Mouse (Mus musculus): ENCODE data around the gene Stxbp6. TPM values are rescaled to one million over a fixed set of nuclear protein-coding genes. Genes with fewer than 3 reads are reported as not detected.
"Not testable (repeated sequence)": the region's sequence is repeated elsewhere in the genome, so short reads cannot be mapped to it uniquely, and the experiment has no call there.

The Stxbp6 gene
- polyA plus RNA-seq (2014; fragmentation: Nextera tagmentation; extraction: Ambion mirVana) = 9.9 and 11.0 TPM in 2 replicates

- H3K4me2 ChIP-seq = peak within 1 kb of the TSS; percentile 87
- peaks cover 4% of the 10 kb centered on the region for H3K4me1 ChIP-seq (ENCODE audit: control insufficient read depth, insufficient read depth, low read length)
- peak within 1 kb of the TSS; percentile 72 for H3K27ac ChIP-seq (ENCODE audit: low read depth, low read length)
- no peaks in the 10 kb centered on the region for H3K9me3 ChIP-seq (replicated peaks; ENCODE audit: control insufficient read depth, low read length)
- H3K36me3 ChIP-seq (ENCODE audit: control insufficient read depth, insufficient read depth, low read length) = no peaks in the 10 kb centered on the region
- H3K9ac ChIP-seq (ENCODE audit: low read depth, low read length) = peak within 1 kb of the TSS; percentile 89
- peak within 1 kb of the TSS; percentile 69 for H3K4me3 ChIP-seq (ENCODE audit: low read depth, low read length)
- WGBS (ENCODE audit: insufficient replicate concordance) = 1% methylated on average over 20 of the region's 20 CpGs
- H3K27me3 ChIP-seq (ENCODE audit: control insufficient read depth, insufficient read depth, low read length) = no peaks in the 10 kb centered on the region
- peak; percentile 23; the same call in 1 of the 2 replicates for ATAC-seq (replicated peaks; ENCODE audit: insufficient number of reproducible peaks, low FRiP score, low TSS enrichment)
Measured at GRCm38 (mm10) chr12:45074611-45075342, at the start of gene Stxbp6. Gene Stxbp6, minus strand, starts transcription at chr12:45074709.

DNA sequence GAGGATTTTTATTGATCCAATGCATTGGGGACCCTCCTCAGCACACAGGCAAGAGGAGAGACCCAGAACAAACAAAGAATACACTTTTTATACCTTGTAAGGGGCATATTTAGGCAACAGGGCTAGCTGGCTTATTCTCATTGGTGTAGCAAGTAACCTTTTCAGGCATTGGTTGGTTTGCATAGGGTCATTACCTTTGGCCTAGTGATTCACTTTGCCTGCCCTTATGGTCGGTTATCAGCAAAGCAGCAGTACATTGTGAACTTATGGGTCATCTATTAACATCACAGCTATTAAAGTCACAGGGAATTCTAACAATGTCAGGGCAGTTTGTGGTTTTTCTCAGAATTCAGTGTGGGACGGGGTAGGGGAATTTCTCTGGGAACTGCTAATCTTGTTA is 28.4 kb upstream of the Stxbp6 start:
- WGBS (ENCODE audit: insufficient replicate concordance) = 74% methylated on average over 2 of the region's 2 CpGs
- H3K36me3 ChIP-seq (ENCODE audit: control insufficient read depth, insufficient read depth, low read length); ATAC-seq (replicated peaks; ENCODE audit: insufficient number of reproducible peaks, low FRiP score, low TSS enrichment); H3K4me2 ChIP-seq; H3K27me3 ChIP-seq (ENCODE audit: control insufficient read depth, insufficient read depth, low read length); H3K4me1 ChIP-seq (ENCODE audit: control insufficient read depth, insufficient read depth, low read length); H3K9me3 ChIP-seq (replicated peaks; ENCODE audit: control insufficient read depth, low read length); H3K4me3 ChIP-seq (ENCODE audit: low read depth, low read length); H3K9ac ChIP-seq (ENCODE audit: low read depth, low read length); H3K27ac ChIP-seq (ENCODE audit: low read depth, low read length): not testable (repeated sequence)

GRCm38 (mm10) chr12:45093732-45094131 is 19.2 kb upstream of the Stxbp6 start:
- Histone ChIP-seq H3K4me3 (ENCODE audit: low read depth, low read length) (no peak overlapping the region), H3K27me3 (ENCODE audit: control insufficient read depth, insufficient read depth, low read length) (no peaks in the 10 kb centered on the region), H3K4me2 (no peak overlapping the region), H3K27ac (ENCODE audit: low read depth, low read length) (no peak overlapping the region), H3K36me3 (ENCODE audit: control insufficient read depth, insufficient read depth, low read length) (no peaks in the 10 kb centered on the region), H3K4me1 (ENCODE audit: control insufficient read depth, insufficient read depth, low read length) (no peaks in the 10 kb centered on the region), H3K9me3 (replicated peaks; ENCODE audit: control insufficient read depth, low read length) (no peaks in the 10 kb centered on the region), H3K9ac (ENCODE audit: low read depth, low read length) (no peak overlapping the region)
- ATAC-seq (replicated peaks; ENCODE audit: insufficient number of reproducible peaks, low FRiP score, low TSS enrichment) = no peak
- WGBS (ENCODE audit: insufficient replicate concordance) = 53% methylated on average over 2 of the region's 2 CpGs

DNA sequence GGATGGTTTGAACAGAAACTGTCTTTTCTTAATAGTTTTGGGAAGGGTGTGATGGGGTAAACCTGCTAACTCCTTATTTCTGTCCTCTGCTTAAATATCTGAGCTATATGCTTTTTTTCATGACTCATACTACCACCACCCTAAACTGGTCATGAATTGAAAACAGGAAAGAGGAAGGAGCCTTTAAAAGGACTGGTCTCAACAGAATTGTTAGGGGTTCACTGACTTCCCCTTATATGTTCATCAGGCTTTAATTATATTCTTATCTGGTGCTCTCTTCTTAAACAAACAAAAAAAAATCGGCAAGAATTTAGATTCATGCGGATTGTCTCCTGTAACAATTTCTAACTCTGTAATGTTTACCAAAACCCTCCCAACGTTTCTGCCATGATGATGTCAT is 17.9 kb upstream of the Stxbp6 start:
- no peak for ATAC-seq (replicated peaks; ENCODE audit: insufficient number of reproducible peaks, low FRiP score, low TSS enrichment)
- WGBS (ENCODE audit: insufficient replicate concordance) = 54% methylated on average over 3 of the region's 3 CpGs
- Histone ChIP-seq H3K4me3 (ENCODE audit: low read depth, low read length) (no peak overlapping the region), H3K9me3 (replicated peaks; ENCODE audit: control insufficient read depth, low read length) (no peaks in the 10 kb centered on the region), H3K9ac (ENCODE audit: low read depth, low read length) (no peak overlapping the region), H3K27me3 (ENCODE audit: control insufficient read depth, insufficient read depth, low read length) (no peaks in the 10 kb centered on the region), H3K4me1 (ENCODE audit: control insufficient read depth, insufficient read depth, low read length) (no peaks in the 10 kb centered on the region), H3K4me2 (no peak overlapping the region), H3K27ac (ENCODE audit: low read depth, low read length) (no peak overlapping the region), H3K36me3 (ENCODE audit: control insufficient read depth, insufficient read depth, low read length) (no peaks in the 10 kb centered on the region)

GRCm38 (mm10) chr12:45083145-45083475 is 8.6 kb upstream of the Stxbp6 start:
- Histone ChIP-seq H3K27ac (ENCODE audit: low read depth, low read length) (no peak overlapping the region), H3K4me2 (no peak overlapping the region), H3K4me3 (ENCODE audit: low read depth, low read length) (no peak overlapping the region), H3K9ac (ENCODE audit: low read depth, low read length) (no peak overlapping the region), H3K36me3 (ENCODE audit: control insufficient read depth, insufficient read depth, low read length) (no peaks in the 10 kb centered on the region), H3K27me3 (ENCODE audit: control insufficient read depth, insufficient read depth, low read length) (no peaks in the 10 kb centered on the region), H3K9me3 (replicated peaks; ENCODE audit: control insufficient read depth, low read length) (no peaks in the 10 kb centered on the region), H3K4me1 (ENCODE audit: control insufficient read depth, insufficient read depth, low read length) (no peaks in the 10 kb centered on the region)
- ATAC-seq (replicated peaks; ENCODE audit: insufficient number of reproducible peaks, low FRiP score, low TSS enrichment) = no peak
- 30% methylated on average over 1 of the region's 1 CpGs for WGBS (ENCODE audit: insufficient replicate concordance)

- no peak for ATAC-seq (replicated peaks; ENCODE audit: insufficient number of reproducible peaks, low FRiP score, low TSS enrichment)
- WGBS (ENCODE audit: insufficient replicate concordance) = 80% methylated on average over 4 of the region's 4 CpGs
- Histone ChIP-seq H3K9ac (ENCODE audit: low read depth, low read length) (no peak overlapping the region), H3K27me3 (ENCODE audit: control insufficient read depth, insufficient read depth, low read length) (no peaks in the 10 kb centered on the region), H3K9me3 (replicated peaks; ENCODE audit: control insufficient read depth, low read length) (no peaks in the 10 kb centered on the region), H3K36me3 (ENCODE audit: control insufficient read depth, insufficient read depth, low read length) (no peaks in the 10 kb centered on the region), H3K4me1 (ENCODE audit: control insufficient read depth, insufficient read depth, low read length) (no peaks in the 10 kb centered on the region), H3K4me3 (ENCODE audit: low read depth, low read length) (no peak overlapping the region), H3K4me2 (no peak overlapping the region), H3K27ac (ENCODE audit: low read depth, low read length) (no peak overlapping the region)
Measured at GRCm38 (mm10) chr12:45082379-45083144, 8.1 kb upstream of the Stxbp6 start.

DNA sequence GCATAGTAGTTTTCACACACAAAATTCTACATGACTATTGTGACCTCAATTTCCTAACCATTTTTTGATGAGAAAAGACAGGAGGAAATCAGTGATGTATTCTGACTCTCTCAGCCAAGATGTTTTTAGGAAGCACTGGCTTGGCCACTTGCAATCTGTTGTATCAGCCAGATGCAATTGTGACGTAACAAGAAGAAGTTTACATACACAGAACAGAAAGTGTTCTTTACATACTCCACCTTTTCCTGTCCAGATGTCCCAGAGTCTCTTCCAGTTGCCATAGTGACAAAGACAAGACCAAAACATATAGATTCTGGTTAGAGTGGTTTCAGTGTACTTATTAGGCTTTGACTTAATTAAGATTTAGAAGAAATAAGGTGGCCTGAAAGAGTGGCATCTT is 7.1 kb upstream of the Stxbp6 start:
- H3K4me1 ChIP-seq (ENCODE audit: control insufficient read depth, insufficient read depth, low read length) = no peaks in the 10 kb centered on the region
- no peak overlapping the region for H3K9ac ChIP-seq (ENCODE audit: low read depth, low read length)
- 56% methylated on average over 1 of the region's 1 CpGs for WGBS (ENCODE audit: insufficient replicate concordance)
- no peaks in the 10 kb centered on the region for H3K36me3 ChIP-seq (ENCODE audit: control insufficient read depth, insufficient read depth, low read length)
- H3K27me3 ChIP-seq (ENCODE audit: control insufficient read depth, insufficient read depth, low read length) = no peaks in the 10 kb centered on the region
- ATAC-seq (replicated peaks; ENCODE audit: insufficient number of reproducible peaks, low FRiP score, low TSS enrichment) = no peak
- H3K9me3 ChIP-seq (replicated peaks; ENCODE audit: control insufficient read depth, low read length) = no peaks in the 10 kb centered on the region
- no peak overlapping the region for H3K27ac ChIP-seq (ENCODE audit: low read depth, low read length)
- no peak overlapping the region for H3K4me3 ChIP-seq (ENCODE audit: low read depth, low read length)
- H3K4me2 ChIP-seq = no peak overlapping the region

- no peaks in the 10 kb centered on the region for H3K36me3 ChIP-seq (ENCODE audit: control insufficient read depth, insufficient read depth, low read length)
- H3K9me3 ChIP-seq (replicated peaks; ENCODE audit: control insufficient read depth, low read length) = no peaks in the 10 kb centered on the region
- no peak overlapping the region for H3K9ac ChIP-seq (ENCODE audit: low read depth, low read length)
- 30% methylated on average over 5 of the region's 5 CpGs for WGBS (ENCODE audit: insufficient replicate concordance)
- H3K27me3 ChIP-seq (ENCODE audit: control insufficient read depth, insufficient read depth, low read length) = no peaks in the 10 kb centered on the region
- H3K4me1 ChIP-seq (ENCODE audit: control insufficient read depth, insufficient read depth, low read length) = no peaks in the 10 kb centered on the region; the same call in 1 of the 2 replicates
- no peak overlapping the region for H3K4me3 ChIP-seq (ENCODE audit: low read depth, low read length)
- no peak overlapping the region for H3K27ac ChIP-seq (ENCODE audit: low read depth, low read length)
- ATAC-seq (replicated peaks; ENCODE audit: insufficient number of reproducible peaks, low FRiP score, low TSS enrichment) = no peak
- H3K4me2 ChIP-seq = no peak overlapping the region
Measured at GRCm38 (mm10) chr12:45080753-45081122, 6.2 kb upstream of the Stxbp6 start.

All from heart, embryonic 11.5 days (tissue).